ENCODE assay signal across 22 mouse cellular contexts in the genomic region with DNA sequence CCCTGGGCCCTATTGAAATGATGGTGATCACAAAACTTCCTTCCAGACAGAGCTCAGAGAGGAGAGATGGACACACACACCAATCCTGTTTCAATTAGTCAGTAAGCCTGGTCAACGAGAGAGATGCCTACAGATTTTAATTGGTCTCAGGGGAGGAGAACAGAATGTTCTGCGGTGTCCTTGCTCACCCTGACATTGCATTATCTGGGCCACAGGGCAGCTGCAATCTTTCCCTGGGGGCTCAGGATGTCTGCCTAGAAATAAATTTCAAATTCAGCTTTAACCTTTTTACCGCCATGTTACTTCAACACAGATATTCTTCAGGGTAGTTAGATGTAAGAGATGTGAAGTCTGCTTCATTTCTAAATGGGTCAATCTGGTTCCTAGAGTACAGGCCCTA.
DNase-seq lines count a peak whose midpoint lies in the region; ATAC-seq lines count a peak whose summit lies in the region.
"Had no signal": no experiment of that assay in that cellular context is flagged by ENCODE, and none has a peak within 500 bp of the region (broad histone marks: within the 10 kb centered on the region; RNA-seq: fewer than 3 reads in every experiment).

No protein-coding gene starts in this region.

- ATAC-seq in cerebellum, adult (ENCODE audit: insufficient number of reproducible peaks, low FRiP score, low TSS enrichment), result no peak
- ATAC-seq: CD4-positive, CD25-positive, alpha-beta regulatory T cell, adult 4 months; forebrain, embryonic 13.5 days; hindbrain, embryonic 16.5 days; intestine, embryonic 15.5 days; liver, embryonic 12.5 days; Patski had no signal

- DNase-seq in adrenal gland, adult (ENCODE audit: inconsistent age in 2 of 2, low spot score in 1 of 2), result peak; percentile 28 to 47
- no peak for DNase-seq in adrenal gland, postnatal 25 days
- peak; percentile 18 for DNase-seq in cerebellum, adult 9-11 months
- DNase-seq in retina, postnatal 1 day, result peak; percentile 19
- no peak for DNase-seq in retina, embryonic 14.5 days (ENCODE audit: low spot score)
- no peak for DNase-seq in lung, postnatal 36 days
- DNase-seq: cerebellum, adult 11 months; gastrocnemius, postnatal 10 days; heart, postnatal 10 days; kidney, adult 9 months; kidney, postnatal 36 days; lung, adult 18-20 months; lung, postnatal 10 days; right cerebral cortex, postnatal 25 days; thymus, postnatal 25 days had no signal

Comparison
In these comparisons a context has a peak if more than half of its experiments do, and no peak if none do; other contexts are left out.
1. DNase-seq: peak in adrenal gland, adult (2 of 2), cerebellum, adult 9-11 months (single experiment) and retina, postnatal 1 day (single experiment); none in adrenal gland, postnatal 25 days (single experiment), retina, embryonic 14.5 days (single experiment) and lung, postnatal 36 days (single experiment).